Mouse (Mus musculus) liver, embryonic 13.5 days (tissue): ENCODE results near the gene Hspa1a. TPM values are rescaled to one million over a fixed set of nuclear protein-coding genes. Genes with fewer than 3 reads are reported as not detected.
A peak's percentile ranks its signal among the peaks of the same experiment; 100 is the strongest.
"Not testable (repeated sequence)": the region's sequence is repeated elsewhere in the genome, so short reads cannot be mapped to it uniquely, and the experiment has no call there.

Experiments used
- ATAC-seq: fragments of 200-750 bp; cut with Nextera tagmentation; 2 replicates; pipeline ENCODE4 v1.8.0; 2017; ENCODE audit warnings: low read depth, mild to moderate bottlenecking, moderate number of reproducible peaks, moderate library complexity
- DNase-seq: peaks from one replicate; pipeline ENCODE4 v3.0.0; 2022
- H3K27ac ChIP-seq: fragments of 300-500 bp; sonication (generic); 2 replicates; pipeline ENCODE4 v1.5.1; 2015; ENCODE audit warnings: moderate library complexity, mild to moderate bottlenecking, inconsistent platforms
- H3K27me3 ChIP-seq: fragments of 300-500 bp; sonication (generic); 2 replicates; pipeline ENCODE4 v1.6.1; 2015; ENCODE audit warnings: mild to moderate bottlenecking, inconsistent platforms
- H3K36me3 ChIP-seq: fragments of 300-500 bp; sonication (generic); 2 replicates; pipeline ENCODE4 v1.6.1; 2015; ENCODE audit warnings: mild to moderate bottlenecking, inconsistent platforms
- H3K4me1 ChIP-seq: fragments of 300-500 bp; sonication (generic); replicated peaks from 2 replicates; pipeline ENCODE4 v1.6.1; 2015; ENCODE audit warnings: inconsistent platforms
- H3K4me2 ChIP-seq: fragments of 300-500 bp; sonication (generic); 2 replicates; pipeline ENCODE4 v1.6.1; 2015; ENCODE audit warnings: inconsistent platforms, mild to moderate bottlenecking, moderate library complexity
- H3K4me3 ChIP-seq: fragments of 300-500 bp; sonication (generic); replicated peaks from 2 replicates; pipeline ENCODE4 v1.5.1; 2015; ENCODE audit warnings: mild to moderate bottlenecking, inconsistent platforms
- H3K9ac ChIP-seq: fragments of 300-500 bp; sonication (generic); 2 replicates; pipeline ENCODE4 v1.6.1; 2015; ENCODE audit warnings: mild to moderate bottlenecking, inconsistent platforms
- H3K9me3 ChIP-seq: fragments of 300-500 bp; sonication (generic); replicated peaks from 2 replicates; pipeline ENCODE4 v1.6.1; 2016; ENCODE audit warnings: inconsistent platforms
- WGBS: fragments of 180-500 bp; shearing (Covaris S2); methylation state at CpG from one replicate; pipeline ENCODE4 v1.1.7; 2015; ENCODE audit not compliant: insufficient replicate concordance; 5-methylcytosine and 5-hydroxymethylcytosine counted together
- polyA plus RNA-seq: library from polyadenylated mRNA; unstranded; fragments of >200 nt; fragmentation: Nextera tagmentation; extraction: Ambion mirVana; gene quantifications from 2 replicates; pipeline ENCODE4 v1.2.1, GENCODE M21; 2015

Gene Hspa1a
- polyA plus RNA-seq, 1 experiment from 2014 or later: 2.1 TPM

- Histone ChIP-seq H3K36me3 (peaks cover 100% of the 10 kb centered on the region), H3K27me3 (no peaks in the 10 kb centered on the region), H3K4me1 (peaks cover 14% of the 10 kb centered on the region), H3K4me3 (no peak overlapping the region), H3K9ac (no peak overlapping the region), H3K9me3 (no peaks in the 10 kb centered on the region), H3K27ac (no peak overlapping the region), H3K4me2 (no peak overlapping the region)
- WGBS: 95% methylated on average over 8 of the region's 8 CpGs
- DNase-seq: no peak
- ATAC-seq: no peak
Observed at GRCm38 (mm10) chr17:35011440-35011839, 39.5 kb upstream of the Hspa1a start.

- Histone ChIP-seq H3K9ac (no peak overlapping the region), H3K4me1 (peaks cover 8% of the 10 kb centered on the region), H3K4me3 (no peak overlapping the region), H3K9me3 (no peaks in the 10 kb centered on the region), H3K36me3 (peaks cover 99% of the 10 kb centered on the region), H3K4me2 (no peak overlapping the region), H3K27me3 (no peaks in the 10 kb centered on the region), H3K27ac (no peak overlapping the region)
- 86% methylated on average over 7 of the region's 7 CpGs for WGBS
- ATAC-seq (no peak), DNase-seq (no peak)
Observed at GRCm38 (mm10) chr17:35009586-35009985, 37.6 kb upstream of the Hspa1a start.

- H3K4me1 ChIP-seq: peaks cover 26% of the 10 kb centered on the region
- H3K27ac ChIP-seq: no peak overlapping the region
- H3K4me3 ChIP-seq: no peak overlapping the region
- 90% methylated on average over 7 of the region's 7 CpGs for WGBS
- no peaks in the 10 kb centered on the region for H3K9me3 ChIP-seq
- H3K9ac ChIP-seq: no peak overlapping the region
- no peak for ATAC-seq
- no peaks in the 10 kb centered on the region for H3K27me3 ChIP-seq
- peaks cover 85% of the 10 kb centered on the region for H3K36me3 ChIP-seq
- no peak for DNase-seq
- no peak overlapping the region for H3K4me2 ChIP-seq
Observed at GRCm38 (mm10) chr17:35007387-35007991, 35.5 kb upstream of the Hspa1a start.

GRCm38 (mm10) chr17:35005902-35006301 lies 33.9 kb upstream of the Hspa1a start:
- not testable (repeated sequence) for H3K4me3 ChIP-seq, H3K27me3 ChIP-seq, ATAC-seq, H3K9ac ChIP-seq, DNase-seq, H3K4me2 ChIP-seq, H3K27ac ChIP-seq, H3K9me3 ChIP-seq
- WGBS: 83% methylated on average over 4 of the region's 5 CpGs
- peaks cover 30% of the 10 kb centered on the region for H3K4me1 ChIP-seq
- H3K36me3 ChIP-seq: peaks cover 69% of the 10 kb centered on the region

GRCm38 (mm10) chr17:35005158-35005557 lies 33.2 kb upstream of the Hspa1a start:
- H3K36me3 ChIP-seq: peaks cover 62% of the 10 kb centered on the region
- 91% methylated on average over 10 of the region's 10 CpGs for WGBS
- no peak overlapping the region for H3K4me3 ChIP-seq
- H3K4me1 ChIP-seq: peaks cover 30% of the 10 kb centered on the region
- DNase-seq (no peak), ATAC-seq (no peak)
- no peak overlapping the region for H3K4me2 ChIP-seq
- H3K27ac ChIP-seq: peak overlapping the region; percentile 53; the same call in 1 of the 2 replicates
- no peaks in the 10 kb centered on the region for H3K27me3 ChIP-seq
- H3K9ac ChIP-seq: no peak overlapping the region
- no peaks in the 10 kb centered on the region for H3K9me3 ChIP-seq

GRCm38 (mm10) chr17:35004075-35004717 lies 32.2 kb upstream of the Hspa1a start:
- Histone ChIP-seq H3K36me3 (peaks cover 55% of the 10 kb centered on the region), H3K9me3 (no peaks in the 10 kb centered on the region), H3K4me2 (peak overlapping the region; percentile 85), H3K27me3 (no peaks in the 10 kb centered on the region), H3K4me3 (no peak overlapping the region), H3K4me1 (peaks cover 40% of the 10 kb centered on the region), H3K27ac (peak overlapping the region; percentile 97; the same call in 1 of the 2 replicates), H3K9ac (peak overlapping the region; percentile 42)
- no peak for ATAC-seq
- DNase-seq: no peak
- 85% methylated on average over 17 of the region's 17 CpGs for WGBS

- no peaks in the 10 kb centered on the region for H3K9me3 ChIP-seq
- peak overlapping the region; percentile 91 for H3K9ac ChIP-seq
- no peak for ATAC-seq
- H3K4me2 ChIP-seq: peak overlapping the region; percentile 85
- peaks cover 55% of the 10 kb centered on the region for H3K36me3 ChIP-seq
- WGBS: 40% methylated on average over 9 of the region's 9 CpGs
- peak overlapping the region; percentile 79 for H3K4me3 ChIP-seq
- no peaks in the 10 kb centered on the region for H3K27me3 ChIP-seq
- no peak for DNase-seq
- peaks cover 49% of the 10 kb centered on the region for H3K4me1 ChIP-seq
- peak overlapping the region; percentile 97 for H3K27ac ChIP-seq
Observed at GRCm38 (mm10) chr17:35003022-35003838, 31.3 kb upstream of the Hspa1a start.

GRCm38 (mm10) chr17:35002153-35002865 lies 30.4 kb upstream of the Hspa1a start:
- DNase-seq: peak; percentile 56
- Histone ChIP-seq H3K9ac (peak overlapping the region; percentile 91), H3K4me2 (peak overlapping the region; percentile 85), H3K9me3 (no peaks in the 10 kb centered on the region), H3K4me1 (peaks cover 58% of the 10 kb centered on the region), H3K36me3 (peaks cover 55% of the 10 kb centered on the region), H3K27me3 (no peaks in the 10 kb centered on the region), H3K27ac (peak overlapping the region; percentile 97), H3K4me3 (peak overlapping the region; percentile 79)
- WGBS: 2% methylated on average over 12 of the region's 12 CpGs
- ATAC-seq: peak; percentile 44

GRCm38 (mm10) chr17:35001452-35002152 lies 29.6 kb upstream of the Hspa1a start:
- under 1% methylated on average over 35 of the region's 35 CpGs for WGBS
- peaks cover 66% of the 10 kb centered on the region for H3K4me1 ChIP-seq
- peak; percentile 19 for ATAC-seq

GRCm38 (mm10) chr17:35000717-35001451 lies 28.9 kb upstream of the Hspa1a start, which contains the start of gene Vars:
Gene Vars, plus strand, starts transcription at chr17:35000987.
- under 1% methylated on average over 83 of the region's 83 CpGs for WGBS

More at GRCm38 (mm10) chr17:35001452-35002152, 29.6 kb upstream of the Hspa1a start:
- peak overlapping the region; percentile 85 for H3K4me2 ChIP-seq
- H3K27ac ChIP-seq: peak overlapping the region; percentile 97
- no peaks in the 10 kb centered on the region for H3K27me3 ChIP-seq
- DNase-seq: no peak
- H3K4me3 ChIP-seq: peak overlapping the region; percentile 79
- H3K9ac ChIP-seq: peak overlapping the region; percentile 91
- H3K36me3 ChIP-seq: peaks cover 55% of the 10 kb centered on the region
- no peaks in the 10 kb centered on the region for H3K9me3 ChIP-seq

More at GRCm38 (mm10) chr17:35000717-35001451, 28.9 kb upstream of the Hspa1a start, which contains the start of gene Vars:
- peak within 1 kb of the TSS; percentile 91 for H3K9ac ChIP-seq
- H3K9me3 ChIP-seq: no peaks in the 10 kb centered on the region
- H3K4me1 ChIP-seq: peaks cover 71% of the 10 kb centered on the region
- DNase-seq (peak; percentile 84), ATAC-seq (peak; percentile 75)
- H3K4me2 ChIP-seq: peak within 1 kb of the TSS; percentile 85
- H3K4me3 ChIP-seq: peak within 1 kb of the TSS; percentile 79
- H3K36me3 ChIP-seq: peaks cover 54% of the 10 kb centered on the region
- H3K27ac ChIP-seq: peak within 1 kb of the TSS; percentile 97
- H3K27me3 ChIP-seq: no peaks in the 10 kb centered on the region
